Mouse (Mus musculus): ENCODE results near the gene Ctnnal1. TPM values are rescaled to one million over a fixed set of nuclear protein-coding genes. Genes with fewer than 3 reads are reported as not detected.

Ctnnal1 gene
- polyA plus RNA-seq (2014; fragmentation: Nextera tagmentation; extraction: Ambion mirVana) = 22.2 and 25.2 TPM in 2 replicates

DNA sequence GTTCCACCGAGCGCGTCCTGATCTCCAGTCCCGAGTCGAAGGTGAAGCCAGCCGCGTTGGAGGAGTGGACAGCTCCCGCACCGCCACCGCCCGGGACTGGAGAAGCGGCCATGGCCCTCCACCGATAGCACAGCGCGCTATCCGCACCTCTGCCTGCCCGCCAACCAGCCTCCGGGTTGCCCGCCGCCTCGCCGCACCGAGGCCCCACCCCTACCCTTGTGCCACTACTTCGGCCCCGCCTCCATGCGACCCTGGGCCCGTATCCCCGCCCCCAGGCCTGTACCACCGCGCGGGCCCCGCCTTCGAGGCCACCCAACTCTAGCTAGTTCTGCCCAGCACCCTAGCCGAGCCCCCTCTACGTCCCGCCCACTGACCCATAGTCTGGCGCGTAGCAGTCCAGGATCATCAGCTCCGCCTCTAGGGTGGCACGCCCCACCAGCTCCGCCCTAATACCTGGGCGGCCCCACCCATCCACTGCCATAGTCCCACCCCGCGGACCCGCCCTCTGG, at the start of gene Ctnnal1:
TSS of gene Ctnnal1 (minus strand) at position 186 of the 509 bp plus-strand sequence.
- Histone ChIP-seq H3K4me1 (replicated peaks; ENCODE audit: control insufficient read depth, insufficient read depth, low read length) (no peaks in the 10 kb centered on the region), H3K9ac (ENCODE audit: low read depth, low read length) (peak within 1 kb of the TSS; percentile 65), H3K27ac (ENCODE audit: low read depth, low read length) (peak within 1 kb of the TSS; percentile 78), H3K36me3 (ENCODE audit: control insufficient read depth, insufficient read depth, low read length) (no peaks in the 10 kb centered on the region), H3K27me3 (ENCODE audit: control insufficient read depth, insufficient read depth, low read length) (no peaks in the 10 kb centered on the region), H3K4me3 (ENCODE audit: low read depth, low read length) (peak within 1 kb of the TSS; percentile 59), H3K4me2 (replicated peaks; ENCODE audit: low read depth, low read length) (peak within 1 kb of the TSS; percentile 58), H3K9me3 (ENCODE audit: control insufficient read depth, low read length) (no peaks in the 10 kb centered on the region)
- peak; percentile 88 for DNase-seq (ENCODE audit: low spot score)
- WGBS = under 1% methylated on average over 42 of the region's 45 CpGs
- ATAC-seq (ENCODE audit: low FRiP score) = peak; percentile 97

DNA sequence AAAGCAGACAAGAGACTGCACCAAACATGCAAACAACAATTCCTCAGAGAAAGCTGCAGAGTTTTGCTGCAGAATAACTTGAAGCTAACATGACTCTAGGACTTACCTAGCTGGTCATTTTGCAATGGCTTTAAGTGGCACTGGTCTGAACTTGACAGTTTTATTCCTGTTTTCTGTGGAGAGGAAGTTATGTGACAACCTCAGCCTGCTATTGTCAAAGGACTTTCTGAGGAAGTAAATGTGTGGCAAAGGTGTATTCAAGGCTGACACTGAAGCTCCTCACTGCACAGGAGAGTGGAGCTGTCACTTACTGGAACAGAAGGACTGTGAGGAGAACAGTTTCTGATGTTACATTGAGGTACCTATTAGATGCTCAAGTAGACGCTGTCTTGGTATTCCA, 49.8 kb upstream of the Ctnnal1 start:
- no peak overlapping the region for H3K4me3 ChIP-seq (ENCODE audit: low read depth, low read length)
- DNase-seq (ENCODE audit: low spot score) (no peak), ATAC-seq (ENCODE audit: low FRiP score) (no peak)
- no peak overlapping the region for H3K27ac ChIP-seq (ENCODE audit: low read depth, low read length)
- peaks cover 3% of the 10 kb centered on the region; the same call in 1 of the 2 replicates for H3K36me3 ChIP-seq (ENCODE audit: control insufficient read depth, insufficient read depth, low read length)
- H3K27me3 ChIP-seq (ENCODE audit: control insufficient read depth, insufficient read depth, low read length) = no peaks in the 10 kb centered on the region
- H3K9me3 ChIP-seq (ENCODE audit: control insufficient read depth, low read length) = no peaks in the 10 kb centered on the region
- H3K9ac ChIP-seq (ENCODE audit: low read depth, low read length) = no peak overlapping the region
- no peak overlapping the region for H3K4me2 ChIP-seq (replicated peaks; ENCODE audit: low read depth, low read length)
- 73% methylated on average over 1 of the region's 1 CpGs for WGBS
- H3K4me1 ChIP-seq (replicated peaks; ENCODE audit: control insufficient read depth, insufficient read depth, low read length) = no peaks in the 10 kb centered on the region

DNA sequence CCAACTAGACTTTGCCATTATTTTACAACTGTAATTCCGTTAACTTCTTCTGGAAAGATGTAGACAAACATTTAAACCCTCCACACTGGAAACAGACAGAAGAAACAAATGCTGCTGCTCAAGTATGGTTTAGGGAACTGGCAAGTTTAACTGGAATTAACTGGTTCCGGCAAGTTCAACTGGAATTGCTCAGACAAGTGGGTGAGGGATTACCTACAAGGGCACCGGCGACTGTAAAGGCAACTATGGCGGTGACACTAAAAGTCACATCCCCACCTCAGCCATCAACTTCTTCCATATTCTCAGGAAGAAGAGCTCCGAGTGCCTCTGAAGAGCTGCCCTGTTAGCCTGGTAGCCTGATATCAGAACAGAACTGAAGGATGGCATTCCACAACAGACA, 49.4 kb upstream of the Ctnnal1 start:
- H3K4me2 ChIP-seq (replicated peaks; ENCODE audit: low read depth, low read length) = no peak overlapping the region
- H3K27ac ChIP-seq (ENCODE audit: low read depth, low read length) = no peak overlapping the region
- peaks cover 5% of the 10 kb centered on the region; the same call in 1 of the 2 replicates for H3K36me3 ChIP-seq (ENCODE audit: control insufficient read depth, insufficient read depth, low read length)
- DNase-seq (ENCODE audit: low spot score) (no peak), ATAC-seq (ENCODE audit: low FRiP score) (no peak)
- WGBS = 90% methylated on average over 6 of the region's 6 CpGs
- no peaks in the 10 kb centered on the region for H3K27me3 ChIP-seq (ENCODE audit: control insufficient read depth, insufficient read depth, low read length)
- H3K9ac ChIP-seq (ENCODE audit: low read depth, low read length) = no peak overlapping the region
- H3K4me3 ChIP-seq (ENCODE audit: low read depth, low read length) = no peak overlapping the region
- no peaks in the 10 kb centered on the region for H3K4me1 ChIP-seq (replicated peaks; ENCODE audit: control insufficient read depth, insufficient read depth, low read length)
- no peaks in the 10 kb centered on the region for H3K9me3 ChIP-seq (ENCODE audit: control insufficient read depth, low read length)

DNA sequence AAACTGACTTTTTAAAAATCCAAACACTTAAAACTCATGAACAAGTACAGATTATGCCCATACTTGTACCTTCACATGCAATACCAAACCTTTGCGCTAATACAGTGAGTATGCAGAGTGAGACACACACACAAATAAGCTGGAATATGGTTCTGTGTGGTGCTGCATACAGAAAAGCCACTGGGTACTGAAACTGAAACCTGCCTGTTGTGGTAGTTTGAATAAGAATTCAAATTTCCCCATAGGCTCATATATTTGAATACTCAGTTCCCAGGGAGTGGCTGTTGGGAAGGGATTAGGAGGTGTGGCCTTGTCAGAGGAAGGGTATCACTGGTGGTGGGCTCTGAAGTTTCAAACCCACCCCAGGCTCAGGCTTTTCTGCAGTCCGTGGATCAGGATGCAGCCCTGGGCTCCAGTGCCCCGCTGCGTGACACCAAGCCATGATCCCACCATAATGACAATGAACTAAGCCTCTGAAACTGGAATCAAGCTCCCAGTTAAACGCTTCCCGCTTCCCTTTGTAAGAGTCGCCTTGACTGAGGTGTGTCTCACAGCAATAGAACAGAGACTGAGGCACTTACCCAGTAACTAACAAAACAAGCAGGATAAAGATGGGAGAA, 47.5 kb upstream of the Ctnnal1 start:
- Histone ChIP-seq H3K27ac (ENCODE audit: low read depth, low read length) (no peak overlapping the region), H3K4me2 (replicated peaks; ENCODE audit: low read depth, low read length) (no peak overlapping the region), H3K9me3 (ENCODE audit: control insufficient read depth, low read length) (no peaks in the 10 kb centered on the region), H3K36me3 (ENCODE audit: control insufficient read depth, insufficient read depth, low read length) (peaks cover 5% of the 10 kb centered on the region; the same call in 1 of the 2 replicates), H3K9ac (ENCODE audit: low read depth, low read length) (no peak overlapping the region), H3K27me3 (ENCODE audit: control insufficient read depth, insufficient read depth, low read length) (no peaks in the 10 kb centered on the region), H3K4me1 (replicated peaks; ENCODE audit: control insufficient read depth, insufficient read depth, low read length) (no peaks in the 10 kb centered on the region), H3K4me3 (ENCODE audit: low read depth, low read length) (no peak overlapping the region)
- ATAC-seq (ENCODE audit: low FRiP score) (no peak), DNase-seq (ENCODE audit: low spot score) (no peak)
- 93% methylated on average over 7 of the region's 7 CpGs for WGBS

DNA sequence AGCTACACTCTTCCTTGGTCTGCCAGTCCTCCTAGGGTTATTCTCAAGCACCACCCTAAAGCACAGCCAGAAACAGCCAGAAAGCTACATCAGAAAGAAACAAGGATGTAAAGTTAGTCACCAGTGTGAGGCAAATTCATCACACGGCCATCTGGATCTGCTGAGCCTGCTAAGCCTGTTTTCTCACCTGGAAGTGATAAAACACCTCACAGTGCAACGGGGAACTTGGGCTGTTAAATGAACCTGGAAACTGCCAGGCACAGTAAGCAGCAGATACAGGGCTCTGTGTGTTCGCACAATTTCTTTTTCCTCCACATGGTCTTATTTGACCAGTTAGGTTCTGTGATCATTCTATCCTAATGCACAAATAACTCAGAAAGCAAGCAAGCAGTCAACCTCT, 44.6 kb upstream of the Ctnnal1 start:
- H3K9me3 ChIP-seq (ENCODE audit: control insufficient read depth, low read length) = no peaks in the 10 kb centered on the region
- peaks cover 5% of the 10 kb centered on the region; the same call in 1 of the 2 replicates for H3K36me3 ChIP-seq (ENCODE audit: control insufficient read depth, insufficient read depth, low read length)
- H3K9ac ChIP-seq (ENCODE audit: low read depth, low read length) = no peak overlapping the region
- no peak overlapping the region for H3K27ac ChIP-seq (ENCODE audit: low read depth, low read length)
- WGBS = 85% methylated on average over 3 of the region's 3 CpGs
- H3K4me2 ChIP-seq (replicated peaks; ENCODE audit: low read depth, low read length) = no peak overlapping the region
- DNase-seq (ENCODE audit: low spot score) = no peak
- H3K4me1 ChIP-seq (replicated peaks; ENCODE audit: control insufficient read depth, insufficient read depth, low read length) = no peaks in the 10 kb centered on the region
- H3K4me3 ChIP-seq (ENCODE audit: low read depth, low read length) = no peak overlapping the region
- ATAC-seq (ENCODE audit: low FRiP score) = no peak
- H3K27me3 ChIP-seq (ENCODE audit: control insufficient read depth, insufficient read depth, low read length) = no peaks in the 10 kb centered on the region

DNA sequence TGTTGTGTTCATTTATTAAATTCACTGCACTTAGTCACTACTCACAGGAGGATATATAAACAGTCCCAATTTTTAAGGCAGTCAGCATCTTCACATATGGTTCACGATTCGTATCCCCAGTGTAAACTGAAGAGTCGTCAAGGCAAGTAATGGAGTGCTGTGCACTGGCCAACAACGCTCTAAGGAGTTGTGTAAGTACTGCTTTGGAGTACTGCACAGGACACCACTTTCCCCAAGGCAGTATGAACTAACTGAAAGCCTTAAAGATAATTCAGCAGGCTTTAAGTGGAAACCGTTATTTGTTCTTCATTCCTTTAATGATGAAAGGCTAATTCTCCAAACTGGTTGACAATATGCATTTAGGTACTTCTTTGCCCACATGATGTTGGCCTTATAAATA, 42.7 kb upstream of the Ctnnal1 start:
- DNase-seq (ENCODE audit: low spot score) (no peak), ATAC-seq (ENCODE audit: low FRiP score) (no peak)
- H3K4me1 ChIP-seq (replicated peaks; ENCODE audit: control insufficient read depth, insufficient read depth, low read length) = no peaks in the 10 kb centered on the region
- H3K4me3 ChIP-seq (ENCODE audit: low read depth, low read length) = no peak overlapping the region
- no peak overlapping the region for H3K27ac ChIP-seq (ENCODE audit: low read depth, low read length)
- H3K27me3 ChIP-seq (ENCODE audit: control insufficient read depth, insufficient read depth, low read length) = no peaks in the 10 kb centered on the region
- H3K4me2 ChIP-seq (replicated peaks; ENCODE audit: low read depth, low read length) = no peak overlapping the region
- peaks cover 5% of the 10 kb centered on the region; the same call in 1 of the 2 replicates for H3K36me3 ChIP-seq (ENCODE audit: control insufficient read depth, insufficient read depth, low read length)
- H3K9ac ChIP-seq (ENCODE audit: low read depth, low read length) = no peak overlapping the region
- WGBS = 95% methylated on average over 5 of the region's 5 CpGs
- H3K9me3 ChIP-seq (ENCODE audit: control insufficient read depth, low read length) = no peaks in the 10 kb centered on the region

DNA sequence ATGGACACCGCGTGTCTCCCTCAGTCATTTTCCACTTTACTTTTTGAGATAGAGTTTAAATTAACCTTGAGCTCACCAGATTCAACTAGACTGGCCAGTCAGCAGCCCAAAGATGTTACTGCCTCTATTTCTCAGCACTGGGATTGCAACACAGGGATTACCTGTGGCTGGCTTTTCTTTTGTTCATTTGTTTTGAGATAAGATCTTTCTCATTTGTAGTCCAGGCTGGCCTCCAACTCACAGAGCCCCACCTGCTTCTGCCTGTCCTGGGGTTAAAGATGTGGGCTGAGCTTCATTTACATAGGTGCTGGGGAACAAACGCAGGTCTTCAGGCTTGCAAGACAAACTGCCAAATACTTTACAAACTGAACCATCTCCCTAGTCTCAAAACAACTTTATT, 41.9 kb upstream of the Ctnnal1 start:
- WGBS = 91% methylated on average over 3 of the region's 3 CpGs
- no peak overlapping the region for H3K27ac ChIP-seq (ENCODE audit: low read depth, low read length)
- no peak overlapping the region for H3K9ac ChIP-seq (ENCODE audit: low read depth, low read length)
- DNase-seq (ENCODE audit: low spot score) = no peak
- H3K4me1 ChIP-seq (replicated peaks; ENCODE audit: control insufficient read depth, insufficient read depth, low read length) = no peaks in the 10 kb centered on the region
- no peak overlapping the region for H3K4me3 ChIP-seq (ENCODE audit: low read depth, low read length)
- peaks cover 9% of the 10 kb centered on the region; the same call in 1 of the 2 replicates for H3K36me3 ChIP-seq (ENCODE audit: control insufficient read depth, insufficient read depth, low read length)
- H3K9me3 ChIP-seq (ENCODE audit: control insufficient read depth, low read length) = no peaks in the 10 kb centered on the region
- ATAC-seq (ENCODE audit: low FRiP score) = no peak
- H3K4me2 ChIP-seq (replicated peaks; ENCODE audit: low read depth, low read length) = no peak overlapping the region
- H3K27me3 ChIP-seq (ENCODE audit: control insufficient read depth, insufficient read depth, low read length) = no peaks in the 10 kb centered on the region

DNA sequence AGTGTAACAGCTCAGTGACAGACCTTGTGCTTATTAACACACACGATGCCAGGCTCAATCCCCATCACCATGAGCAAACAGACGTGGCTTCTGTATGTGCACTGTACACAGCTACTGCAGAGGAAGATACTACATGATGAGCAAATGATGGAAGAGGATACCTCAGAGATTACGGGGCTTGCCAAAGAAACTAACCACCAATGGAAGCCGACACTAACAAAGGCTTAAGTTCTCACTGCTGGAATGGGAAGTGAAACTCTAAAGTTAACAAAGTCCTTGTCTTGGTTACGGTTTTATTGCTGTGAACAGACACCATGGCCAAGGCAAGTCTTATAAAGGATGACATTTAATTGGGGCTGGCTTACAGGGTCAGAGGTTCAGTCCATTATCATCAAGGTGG, 40.5 kb upstream of the Ctnnal1 start:
- H3K4me1 ChIP-seq (replicated peaks; ENCODE audit: control insufficient read depth, insufficient read depth, low read length) = no peaks in the 10 kb centered on the region
- DNase-seq (ENCODE audit: low spot score) (no peak), ATAC-seq (ENCODE audit: low FRiP score) (no peak)
- peaks cover 9% of the 10 kb centered on the region; the same call in 1 of the 2 replicates for H3K36me3 ChIP-seq (ENCODE audit: control insufficient read depth, insufficient read depth, low read length)
- no peak overlapping the region for H3K4me3 ChIP-seq (ENCODE audit: low read depth, low read length)
- no peaks in the 10 kb centered on the region for H3K9me3 ChIP-seq (ENCODE audit: control insufficient read depth, low read length)
- no peak overlapping the region for H3K27ac ChIP-seq (ENCODE audit: low read depth, low read length)
- no peak overlapping the region for H3K9ac ChIP-seq (ENCODE audit: low read depth, low read length)
- H3K27me3 ChIP-seq (ENCODE audit: control insufficient read depth, insufficient read depth, low read length) = no peaks in the 10 kb centered on the region
- no peak overlapping the region for H3K4me2 ChIP-seq (replicated peaks; ENCODE audit: low read depth, low read length)
- WGBS = 98% methylated on average over 5 of the region's 5 CpGs

DNA sequence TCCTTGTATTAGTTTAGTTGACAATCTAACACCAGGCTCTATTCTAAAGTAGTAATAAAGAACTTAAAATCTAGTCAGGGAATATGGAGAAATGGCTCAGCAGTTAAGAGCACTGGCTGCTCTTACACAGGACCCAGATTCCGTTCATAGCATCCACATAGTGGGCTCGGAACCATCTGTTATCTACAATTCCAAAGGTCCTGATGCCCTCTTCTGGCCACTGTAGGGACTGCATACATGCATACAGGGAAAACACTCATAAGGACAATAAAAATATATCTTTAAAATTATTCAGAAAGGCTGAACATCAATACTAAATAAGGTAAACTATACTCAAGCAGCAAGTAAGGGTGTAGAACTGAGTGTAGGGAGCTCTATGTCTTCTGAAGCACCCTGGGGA, 36.7 kb upstream of the Ctnnal1 start:
- no peaks in the 10 kb centered on the region for H3K4me1 ChIP-seq (replicated peaks; ENCODE audit: control insufficient read depth, insufficient read depth, low read length)
- DNase-seq (ENCODE audit: low spot score) = peak; percentile 20
- H3K4me3 ChIP-seq (ENCODE audit: low read depth, low read length) = no peak overlapping the region
- ATAC-seq (ENCODE audit: low FRiP score) = no peak
- no peak overlapping the region for H3K27ac ChIP-seq (ENCODE audit: low read depth, low read length)
- no peak overlapping the region for H3K4me2 ChIP-seq (replicated peaks; ENCODE audit: low read depth, low read length)
- no peaks in the 10 kb centered on the region for H3K27me3 ChIP-seq (ENCODE audit: control insufficient read depth, insufficient read depth, low read length)
- no peaks in the 10 kb centered on the region for H3K9me3 ChIP-seq (ENCODE audit: control insufficient read depth, low read length)
- 0 out of 2 replicates have a peak, but pooled peaks cover 6% of the 10 kb centered on the region for H3K36me3 ChIP-seq (ENCODE audit: control insufficient read depth, insufficient read depth, low read length)
- 92% methylated on average over 2 of the region's 2 CpGs for WGBS
- no peak overlapping the region for H3K9ac ChIP-seq (ENCODE audit: low read depth, low read length)
